Mouse (Mus musculus): ENCODE measurements around the gene Psmd7.
"Not testable (repeated sequence)": the region's sequence is repeated elsewhere in the genome, so short reads cannot be mapped to it uniquely, and the experiment has no call there.

Psmd7 gene

GRCm38 (mm10) chr8:107587995-107588780 is at the start of gene Psmd7:
Gene Psmd7, minus strand, starts transcription at chr8:107588464.
- DNase-seq (ENCODE audit: low spot score in 2 of 2) = peak; percentile 88 to 93

DNA sequence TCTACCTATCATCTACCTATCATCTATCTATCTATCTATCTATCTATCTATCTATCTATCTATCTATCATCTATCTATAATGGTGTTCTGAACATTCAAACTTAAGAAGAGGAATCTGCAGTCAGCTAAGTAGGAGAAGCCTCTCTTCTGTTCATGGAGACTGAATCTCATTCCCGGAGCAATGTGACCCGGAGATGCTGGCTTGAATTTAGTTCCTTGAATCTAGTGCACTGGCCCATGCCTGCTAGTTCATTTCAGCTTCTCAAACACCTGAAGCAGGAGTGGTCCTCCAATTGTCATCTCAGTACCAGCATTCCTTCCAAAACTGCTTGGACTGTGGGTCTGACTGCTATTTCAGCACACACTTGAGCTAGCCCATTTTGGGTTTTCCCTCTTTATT is 45.5 kb upstream of the Psmd7 start:
- no peak for DNase-seq (ENCODE audit: low spot score in 2 of 2)

GRCm38 (mm10) chr8:107629701-107630100 is 41.4 kb upstream of the Psmd7 start:
- no peak for DNase-seq (ENCODE audit: low spot score in 2 of 2)

- DNase-seq (ENCODE audit: low spot score in 2 of 2) = no peak
Measured at GRCm38 (mm10) chr8:107628501-107629149, 40.4 kb upstream of the Psmd7 start.

DNA sequence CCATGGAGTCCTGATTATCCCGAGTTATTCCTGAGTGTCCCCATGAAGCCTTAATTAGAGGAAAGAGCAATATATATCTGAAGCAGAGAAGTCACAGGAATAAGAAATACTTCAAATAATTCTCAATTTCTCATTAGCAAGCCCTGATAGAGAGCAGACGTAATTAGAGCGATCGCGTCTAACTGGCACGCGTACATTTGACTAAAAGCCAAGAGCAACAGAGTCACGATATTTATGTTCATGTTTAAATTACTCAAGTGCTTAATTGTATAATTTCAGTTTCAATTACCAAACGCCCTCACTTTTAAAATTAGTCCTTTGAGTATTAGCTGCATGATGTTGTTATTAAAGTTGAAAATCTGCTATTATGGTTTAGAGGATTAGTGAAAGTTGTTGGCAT is 39.6 kb upstream of the Psmd7 start:
- DNase-seq (ENCODE audit: low spot score in 2 of 2) = no peak

DNA sequence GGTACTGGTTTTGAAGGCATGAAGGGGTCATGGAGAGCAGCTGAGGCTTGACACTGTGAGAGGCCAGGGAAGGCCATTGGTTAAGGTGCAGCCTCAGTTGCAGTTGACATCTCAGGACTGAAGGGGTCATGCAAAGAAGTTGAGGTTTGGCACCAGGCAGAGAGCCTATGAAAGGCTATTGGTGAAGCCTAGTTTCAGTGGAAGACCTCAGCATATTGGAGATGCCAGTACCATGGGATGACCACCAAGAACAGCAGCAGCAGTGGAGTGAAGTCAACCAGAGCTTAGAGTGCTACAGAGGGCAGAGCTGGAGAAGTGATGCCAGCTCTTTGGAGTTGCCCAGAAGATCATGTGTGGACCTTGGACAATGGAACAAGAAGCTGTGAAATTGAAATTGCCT is 36.0 kb upstream of the Psmd7 start:
- DNase-seq (ENCODE audit: low spot score in 2 of 2) = not testable (repeated sequence)

DNA sequence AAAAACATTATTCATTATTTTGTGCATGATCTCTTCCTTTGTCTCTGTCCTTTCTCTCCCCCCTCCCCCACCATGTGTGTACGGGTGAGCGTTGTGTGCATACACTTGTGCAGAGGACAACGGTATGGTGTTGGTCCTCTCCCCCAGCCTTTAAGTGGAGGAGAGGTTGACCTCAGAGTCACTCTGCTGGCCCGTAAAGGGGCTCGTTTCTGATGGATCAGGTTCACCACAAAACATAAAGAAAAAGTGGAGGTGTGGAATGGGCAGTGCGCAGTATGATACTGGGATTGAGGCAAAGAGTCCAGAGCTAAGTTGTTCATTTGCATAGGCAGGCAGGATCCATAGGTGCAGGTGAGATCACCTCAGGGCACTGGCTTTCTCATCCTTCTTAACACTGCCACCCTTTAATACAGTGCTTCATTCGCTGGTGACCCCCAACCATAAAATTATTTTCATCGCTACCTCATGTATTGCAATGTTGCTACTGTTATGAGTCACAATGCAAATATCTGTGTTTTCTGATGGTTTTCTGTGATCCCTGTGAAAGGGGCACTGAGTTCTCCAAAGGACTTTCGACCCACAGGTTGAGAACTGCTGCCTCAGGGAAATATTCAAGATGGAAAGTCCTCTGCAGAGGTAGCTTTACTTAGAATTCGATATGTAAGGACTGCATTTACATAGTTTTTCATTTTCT is 33.8 kb upstream of the Psmd7 start:
- DNase-seq (ENCODE audit: low spot score in 2 of 2) = no peak

GRCm38 (mm10) chr8:107621136-107621535 is 32.9 kb upstream of the Psmd7 start:
- DNase-seq (ENCODE audit: low spot score in 2 of 2) = no peak

- no peak for DNase-seq (ENCODE audit: low spot score in 2 of 2)
Measured at GRCm38 (mm10) chr8:107618499-107618898, 30.2 kb upstream of the Psmd7 start.

GRCm38 (mm10) chr8:107613411-107613810 is 25.1 kb upstream of the Psmd7 start:
- no peak for DNase-seq (ENCODE audit: low spot score in 2 of 2)

GRCm38 (mm10) chr8:107610845-107611244 is 22.6 kb upstream of the Psmd7 start:
- no peak for DNase-seq (ENCODE audit: low spot score in 2 of 2)

- no peak for DNase-seq (ENCODE audit: low spot score in 2 of 2)
Measured at GRCm38 (mm10) chr8:107608751-107609150, 20.5 kb upstream of the Psmd7 start.

DNA sequence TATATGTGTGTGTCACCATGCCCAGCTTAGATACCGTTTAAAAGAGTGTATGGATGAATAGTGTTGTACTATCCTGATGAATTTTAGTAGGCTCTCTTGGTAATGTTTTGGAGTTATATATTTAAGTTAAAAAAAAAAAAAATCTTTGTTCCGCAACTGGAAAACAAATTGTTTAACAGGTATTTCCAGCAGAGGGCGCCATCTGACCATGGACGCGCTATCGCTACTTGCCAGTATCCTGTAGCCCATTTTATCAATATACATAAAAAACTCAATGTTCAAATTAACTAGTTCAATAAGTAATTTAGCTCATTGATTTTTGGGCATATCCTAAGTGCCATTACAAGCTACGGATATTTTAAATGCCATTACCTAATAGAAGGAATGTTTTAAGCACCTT is 14.8 kb upstream of the Psmd7 start:
- DNase-seq (ENCODE audit: low spot score in 2 of 2) = peak in 1 of 2 experiments; percentile 58

GRCm38 (mm10) chr8:107599691-107600090 is 11.4 kb upstream of the Psmd7 start:
- DNase-seq (ENCODE audit: low spot score in 2 of 2) = no peak

DNA sequence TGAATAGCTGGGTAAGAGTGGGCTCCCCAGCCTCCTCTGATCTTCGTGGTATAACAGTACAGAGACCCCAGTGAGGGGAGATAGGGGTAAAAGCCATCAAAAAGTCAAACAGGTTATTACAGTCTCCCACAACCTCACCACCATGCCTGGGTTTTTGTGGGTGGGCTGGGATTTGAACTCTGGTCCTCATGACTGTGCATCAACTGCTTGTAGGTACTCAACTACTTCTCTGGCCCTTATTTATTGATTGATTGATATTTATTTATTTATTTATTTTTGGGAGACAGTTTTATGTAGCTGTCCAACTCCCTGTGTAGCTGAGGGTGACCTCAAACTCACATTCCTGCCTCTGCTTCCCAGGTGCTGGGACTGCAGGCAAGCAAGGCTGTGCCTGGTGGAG is 9.5 kb upstream of the Psmd7 start:
- no peak for DNase-seq (ENCODE audit: low spot score in 2 of 2)

- DNase-seq (ENCODE audit: low spot score in 2 of 2) = no peak
Measured at GRCm38 (mm10) chr8:107594817-107595216, 6.6 kb upstream of the Psmd7 start.

DNA sequence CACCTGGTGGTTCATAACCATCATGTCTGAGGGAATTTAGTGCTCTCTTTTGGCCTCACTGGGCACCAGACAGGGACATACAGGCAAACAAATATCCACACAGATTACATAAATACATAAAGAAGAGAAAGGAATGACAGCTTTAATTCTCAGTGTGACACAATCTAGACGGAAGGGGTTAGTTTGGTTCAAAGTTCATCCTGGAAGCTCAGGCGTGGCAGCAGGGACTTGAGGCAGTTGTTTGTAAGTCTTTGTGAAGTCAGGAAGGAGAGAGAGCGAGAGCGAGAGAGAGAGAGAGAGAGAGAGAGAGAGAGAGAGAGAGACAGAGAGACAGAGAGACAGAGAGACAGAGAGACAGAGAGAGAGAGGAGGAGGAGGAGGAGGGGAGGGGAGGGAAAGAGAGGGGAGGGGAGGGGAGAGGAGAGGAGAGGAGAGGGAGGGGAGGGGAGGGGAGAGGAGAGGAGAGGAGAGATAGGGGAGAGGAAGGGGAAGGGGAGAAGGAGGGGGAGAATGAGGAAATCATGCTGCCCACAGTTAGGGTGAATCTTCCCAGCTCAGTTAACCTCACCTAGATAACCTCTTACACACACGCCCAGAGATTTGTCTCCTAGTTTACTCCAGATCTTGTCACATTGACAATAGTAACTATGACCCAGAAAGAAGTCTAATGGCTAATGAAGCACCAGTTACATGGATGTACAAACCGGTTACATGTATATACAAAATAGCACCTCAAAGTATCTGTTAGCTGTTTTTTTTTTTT is 5.9 kb upstream of the Psmd7 start:
- no peak for DNase-seq (ENCODE audit: low spot score in 2 of 2)

DNA sequence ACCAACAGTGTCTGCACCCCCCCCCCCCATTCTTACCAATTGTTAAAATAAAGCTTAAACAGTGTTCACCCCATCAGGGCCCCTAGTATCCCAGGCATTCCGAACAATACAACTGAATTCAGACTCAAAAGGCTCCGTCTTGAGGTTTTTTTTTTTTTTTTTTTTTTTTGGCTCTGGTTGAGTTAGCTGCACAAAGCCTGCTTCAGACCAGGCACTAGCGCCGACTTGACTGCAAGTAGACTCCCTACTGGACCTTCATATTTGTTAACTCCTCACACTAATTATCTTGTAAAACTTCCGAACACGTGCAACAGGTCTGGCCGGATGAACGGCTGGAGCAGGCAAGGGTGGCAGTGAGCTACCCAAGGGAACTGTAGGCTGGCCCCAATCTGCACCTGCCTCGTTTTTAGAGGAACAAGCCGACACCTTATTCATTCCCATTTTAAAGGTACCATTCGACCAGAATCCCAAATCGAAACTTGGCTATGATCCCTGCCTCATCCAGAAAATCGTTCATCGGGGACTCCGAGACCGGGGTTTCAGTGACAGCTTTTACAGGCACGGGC is 752 bp downstream of the Psmd7 start:
- no peak for DNase-seq (ENCODE audit: low spot score in 2 of 2)

DNA sequence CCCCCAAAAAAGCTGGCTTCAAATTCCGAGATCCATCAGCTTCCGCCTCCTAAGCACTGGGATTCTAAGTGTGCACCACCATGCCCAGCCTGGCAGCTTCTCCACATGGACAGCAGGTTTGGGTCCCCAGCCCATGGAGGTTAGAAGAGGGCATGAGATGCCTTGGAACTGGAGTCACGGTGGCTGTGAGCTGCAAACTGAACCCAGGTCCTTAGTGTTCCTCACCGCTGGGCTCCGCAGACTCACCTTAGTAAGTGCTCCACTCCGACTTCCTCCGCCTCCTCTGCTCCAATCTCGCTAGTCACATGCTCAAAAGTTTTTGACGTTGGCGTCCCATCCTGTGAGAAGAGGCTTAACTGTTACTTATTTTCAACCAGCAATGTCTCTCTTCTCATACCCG is 6.1 kb downstream of the Psmd7 start:
- DNase-seq (ENCODE audit: low spot score in 2 of 2) = no peak

GRCm38 (mm10) chr8:107581536-107581935 is 6.7 kb downstream of the Psmd7 start:
- no peak for DNase-seq (ENCODE audit: low spot score in 2 of 2)

- no peak for DNase-seq (ENCODE audit: low spot score in 2 of 2)
Measured at GRCm38 (mm10) chr8:107580879-107581278, 7.4 kb downstream of the Psmd7 start.

DNA sequence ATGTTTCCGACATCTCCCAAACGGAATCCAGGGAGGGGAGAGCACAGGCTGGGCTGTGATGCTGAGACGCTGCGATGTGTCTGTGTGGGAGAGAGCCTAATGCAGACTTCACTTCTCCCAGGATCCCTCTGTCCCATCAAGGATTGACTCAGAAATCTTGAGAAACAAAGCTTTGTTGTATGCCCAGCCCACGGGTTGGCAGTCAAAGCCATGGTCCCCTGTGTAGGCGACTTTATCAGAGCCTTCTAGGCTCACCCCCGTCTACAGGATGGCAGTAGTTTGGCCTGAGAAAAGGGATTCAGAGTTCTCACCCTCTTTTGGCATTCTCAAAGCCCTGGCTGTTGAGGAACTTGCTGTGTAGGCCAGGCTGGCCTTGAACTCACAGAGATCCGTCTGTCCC is 9.7 kb downstream of the Psmd7 start:
- no peak for DNase-seq (ENCODE audit: low spot score in 2 of 2)

All from frontal cortex, postnatal 10 days (tissue).